Mouse (Mus musculus) mouse embryonic stem cell (cell line): ENCODE results near the gene Stard7.
"Not testable (repeated sequence)": the region's sequence is repeated elsewhere in the genome, so short reads cannot be mapped to it uniquely, and the experiment has no call there.

Experiments
- in situ Hi-C, 2 experiments: fragments of 300-500 bp; cut with MboI; formaldehyde crosslinking; loops; 1 replicate in 1 of 2; 3 replicates in 1 of 2; pipeline ENCODE4 v1.14.3; 2019 to 2020; ENCODE audit warnings: low sequenced_read_pairs in 2 of 2, low pct_unique_long_range_greater_than_20kb in 1 of 2, mixed read lengths in 1 of 2; ENCODE audit not compliant: unreplicated experiment in 1 of 2

Stard7 gene

DNA sequence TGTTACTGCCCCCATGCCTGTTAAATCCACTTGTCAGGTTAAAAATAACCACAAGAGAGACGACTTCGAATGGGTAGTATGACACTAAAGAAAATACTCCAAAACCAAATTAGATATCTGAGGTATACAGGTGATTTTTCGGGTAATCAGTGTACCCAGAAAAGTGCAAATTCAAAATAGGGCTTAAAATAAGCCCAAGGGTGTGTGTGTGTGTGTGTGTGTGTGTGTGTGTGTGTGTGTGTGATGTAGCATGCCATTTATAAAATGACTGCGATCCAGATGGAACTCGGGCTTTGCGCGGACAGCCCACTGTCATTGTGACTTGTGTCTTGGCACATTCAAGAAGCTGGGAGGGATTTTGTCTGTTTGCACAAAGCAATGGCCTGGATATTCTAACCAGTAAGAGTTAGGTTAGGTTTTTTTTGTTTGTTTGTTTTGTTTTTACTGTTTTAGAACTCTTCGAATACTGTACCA is 1.1 kb downstream of the Stard7 start:
- in situ Hi-C loops = no loop called here

DNA sequence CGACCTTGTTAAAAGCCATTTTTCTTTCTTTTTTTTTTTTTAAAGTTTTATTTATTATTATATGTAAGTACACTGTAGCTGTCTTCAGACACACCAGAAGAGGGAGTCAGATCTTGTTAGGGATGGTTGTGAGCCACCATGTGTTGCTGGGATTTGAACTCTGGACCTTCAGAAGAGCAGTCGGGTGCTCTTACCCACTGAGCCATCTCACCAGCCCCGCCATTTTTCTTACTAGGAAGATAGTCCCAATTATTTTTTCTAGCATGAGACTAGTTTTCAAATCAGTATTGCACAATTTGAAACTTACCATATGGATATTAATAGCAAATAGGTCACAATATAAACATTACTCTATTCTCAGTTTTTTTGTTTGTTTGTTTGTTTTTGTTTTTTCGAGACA is 2.0 kb downstream of the Stard7 start:
- in situ Hi-C loops = not testable (repeated sequence)

GRCm38 (mm10) chr2:127272806-127273205 is 2.8 kb downstream of the Stard7 start:
- in situ Hi-C loops = no loop called here

- in situ Hi-C loops = no loop called here
Measured at GRCm38 (mm10) chr2:127274590-127274989, 4.6 kb downstream of the Stard7 start.

GRCm38 (mm10) chr2:127275551-127276320 is 5.7 kb downstream of the Stard7 start:
- in situ Hi-C loops = no loop called here

DNA sequence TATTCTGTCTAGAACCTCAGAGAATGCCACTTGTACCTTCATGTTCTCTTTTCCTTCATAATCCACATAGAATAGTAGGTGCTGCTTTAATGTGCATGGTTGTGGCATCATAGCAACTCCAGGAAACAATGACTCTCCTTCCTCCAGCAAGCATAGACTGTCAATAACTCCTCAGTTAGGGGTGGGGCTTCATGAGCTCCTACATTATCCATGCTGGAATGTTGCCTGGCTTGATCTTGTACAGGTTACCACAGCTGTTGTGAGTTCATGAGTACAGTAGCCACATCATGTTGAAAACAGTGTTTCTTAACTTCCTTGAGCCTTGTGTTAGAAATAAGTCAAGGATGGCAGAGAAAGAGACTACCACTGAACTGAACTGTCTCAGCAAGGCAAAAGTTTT is 8.1 kb downstream of the Stard7 start:
- in situ Hi-C loops = no loop called here

- in situ Hi-C loops = no loop called here
Measured at GRCm38 (mm10) chr2:127292250-127292649, 22.2 kb downstream of the Stard7 start.

GRCm38 (mm10) chr2:127297001-127297805 is 27.2 kb downstream of the Stard7 start:
- in situ Hi-C loops = no loop called here

DNA sequence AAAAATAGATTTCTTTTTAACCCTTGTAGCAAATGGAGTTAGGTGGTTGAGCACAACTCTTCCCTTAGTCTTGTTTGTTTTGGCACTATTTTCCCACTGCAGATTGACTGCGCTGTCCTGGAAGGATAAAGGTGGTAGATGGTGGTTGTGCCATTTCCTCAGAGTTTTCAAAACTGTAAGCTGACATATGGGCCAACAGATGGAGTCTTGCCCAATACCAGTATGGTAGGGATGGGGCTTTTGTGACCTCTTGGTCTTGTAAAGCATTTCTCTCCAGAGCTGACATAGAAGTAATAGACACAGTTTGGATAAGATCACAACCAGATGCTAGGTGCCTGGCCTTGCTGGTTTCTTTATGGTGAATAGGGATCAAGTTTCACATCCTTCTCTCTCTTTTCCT is 28.0 kb downstream of the Stard7 start:
- in situ Hi-C loops = no loop called here

DNA sequence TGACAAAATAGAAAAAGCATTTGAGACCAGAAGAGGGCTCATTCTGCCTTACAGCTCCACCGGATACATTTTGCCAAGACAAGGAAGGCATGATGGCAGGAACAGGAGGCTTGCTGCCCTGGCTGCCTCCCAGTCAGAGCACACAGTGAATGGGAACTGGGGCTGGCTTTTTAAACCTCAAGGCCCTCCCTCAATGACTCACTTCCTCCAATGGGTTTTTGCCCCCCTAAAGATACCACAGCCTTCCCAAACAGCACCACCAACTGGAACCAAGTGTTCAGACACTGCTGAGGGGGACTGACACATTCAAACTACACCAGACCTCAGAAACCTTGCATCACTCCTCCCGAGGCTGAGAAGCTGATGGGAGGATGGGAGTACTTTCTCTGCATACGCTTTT is 30.7 kb downstream of the Stard7 start:
- in situ Hi-C loops = no loop called here

DNA sequence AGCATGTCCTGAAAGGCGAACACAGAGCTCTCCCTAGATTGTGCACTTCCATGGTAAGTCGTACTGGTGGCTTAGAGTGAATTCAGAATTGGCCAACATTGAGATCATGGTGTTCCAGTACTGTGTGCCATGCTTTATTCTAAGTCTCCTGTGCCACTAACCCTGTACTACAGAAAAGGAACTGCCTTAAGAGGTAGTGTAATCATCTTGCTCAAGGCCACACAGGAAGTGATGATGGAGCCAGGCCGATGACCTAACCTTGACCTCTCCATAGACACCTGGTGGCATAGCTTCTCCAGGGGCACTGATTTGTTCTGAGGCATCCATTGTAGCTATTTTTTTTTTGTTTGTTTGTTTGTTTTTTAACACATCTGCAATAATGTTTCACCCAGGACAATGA is 31.9 kb downstream of the Stard7 start:
- in situ Hi-C loops = no loop called here

DNA sequence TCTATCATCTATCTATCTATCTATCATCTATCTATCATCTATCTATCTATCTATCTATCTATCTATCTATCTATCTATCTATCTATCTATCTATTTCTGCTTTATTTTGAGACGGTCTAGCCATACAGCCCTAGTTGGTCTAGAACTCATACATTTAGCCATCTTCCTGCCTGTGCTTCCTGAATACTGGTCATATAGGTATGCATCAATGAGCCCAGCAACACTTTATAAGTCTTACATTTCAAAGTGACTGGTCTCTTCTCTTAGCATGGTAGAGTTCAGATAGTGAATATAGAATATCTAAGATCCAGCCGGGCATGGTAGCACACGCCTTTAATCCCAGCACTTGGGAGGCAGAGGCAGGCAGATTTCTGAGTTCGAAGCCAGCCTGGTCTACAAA is 34.2 kb downstream of the Stard7 start:
- in situ Hi-C loops = not testable (repeated sequence)

DNA sequence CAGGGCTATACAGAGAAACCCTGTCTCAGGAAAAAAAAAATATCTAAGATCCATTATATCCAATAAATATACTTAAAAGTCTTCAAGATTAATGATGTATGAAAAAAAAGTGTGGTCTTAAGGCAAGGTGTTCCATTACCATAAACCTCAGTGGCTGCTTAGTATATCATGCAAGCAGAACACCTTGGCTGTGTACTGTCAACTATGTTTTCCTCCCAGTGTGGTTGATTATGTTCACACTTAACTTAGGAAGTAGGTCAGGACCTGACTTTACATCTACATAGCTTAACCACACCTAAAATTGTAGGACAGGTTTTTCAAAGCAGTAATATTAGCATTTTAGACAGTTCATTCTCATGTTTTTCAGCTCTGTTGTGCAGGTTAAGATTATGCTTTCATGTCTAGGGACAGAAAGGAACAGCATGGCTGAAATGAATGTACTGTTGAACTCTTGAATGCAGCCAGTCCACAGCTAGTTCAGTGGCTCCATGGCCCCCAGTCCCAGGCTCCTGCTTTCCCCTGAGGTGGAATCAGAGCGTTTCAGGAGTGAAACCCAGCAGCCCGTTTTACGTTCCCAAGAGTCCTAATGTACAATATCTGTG is 34.7 kb downstream of the Stard7 start:
- in situ Hi-C loops = no loop called here

- in situ Hi-C loops = no loop called here
Measured at GRCm38 (mm10) chr2:127306123-127306522, 36.1 kb downstream of the Stard7 start.

DNA sequence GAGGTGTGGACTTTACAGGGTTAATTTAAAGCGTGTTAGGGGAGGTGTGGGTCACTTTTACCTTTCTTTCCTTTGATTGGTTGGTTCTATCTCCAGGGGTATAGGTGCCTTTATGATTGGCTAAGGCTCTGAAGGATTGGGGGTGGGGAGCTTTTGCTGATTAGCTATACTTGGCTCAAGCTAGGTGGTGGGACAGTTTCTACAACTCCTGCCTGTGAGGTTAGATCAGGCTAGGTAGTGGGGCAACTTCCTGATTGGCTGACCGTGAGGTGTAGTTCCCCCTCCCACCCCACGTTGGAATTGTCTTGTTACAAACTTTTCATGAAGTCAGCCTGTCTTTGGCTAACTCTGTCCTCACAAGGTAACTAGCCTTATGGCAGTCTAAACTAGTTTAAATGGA is 37.2 kb downstream of the Stard7 start:
- in situ Hi-C loops = no loop called here

- in situ Hi-C loops = no loop called here
Measured at GRCm38 (mm10) chr2:127308660-127309059, 38.6 kb downstream of the Stard7 start.

GRCm38 (mm10) chr2:127310246-127310645 is 40.2 kb downstream of the Stard7 start:
- in situ Hi-C loops = no loop called here

- in situ Hi-C loops = no loop called here
Measured at GRCm38 (mm10) chr2:127310685-127311084, 40.7 kb downstream of the Stard7 start.

- in situ Hi-C loops = no loop called here
Measured at GRCm38 (mm10) chr2:127311193-127311592, 41.2 kb downstream of the Stard7 start.
